Mouse (Mus musculus): ENCODE measurements around the gene Iqschfp.

DNA sequence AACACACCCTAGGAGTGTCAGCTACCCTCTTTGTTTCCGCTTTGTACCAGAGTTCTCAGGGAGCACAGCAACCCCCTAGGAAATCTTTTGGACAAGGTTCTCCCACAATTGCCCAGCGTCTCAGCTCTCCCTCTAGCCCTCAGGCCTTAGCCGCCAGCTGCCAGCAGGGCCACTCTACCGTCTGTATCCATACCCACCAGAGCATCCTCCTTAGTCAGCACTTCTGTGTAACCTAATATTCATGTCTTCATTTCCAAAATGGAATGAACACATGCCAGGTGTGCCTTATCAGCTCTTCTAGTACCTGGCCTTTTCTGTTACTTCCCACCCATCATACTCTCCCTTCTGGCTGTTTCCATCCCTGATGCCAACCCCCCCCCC is 673.6 kb downstream of the Iqschfp start:
- TF ChIP-seq GATA1 (IDR thresholded peaks at IDR 0.05; ENCODE audit: borderline replicate concordance, low read length) (no peak), FLI1 (IDR thresholded peaks at IDR 0.05; ENCODE audit: low read length) (no peak)

Measured in megakaryocyte, embryonic 14.5 days (primary cell).